Mouse (Mus musculus) hindbrain, postnatal 0 days (tissue): Measurements from ENCODE around the gene Ugt1a10. TPM values are rescaled to one million over a fixed set of nuclear protein-coding genes. Genes with fewer than 3 reads are reported as not detected.
A peak's percentile ranks its signal among the peaks of the same experiment; 100 is the strongest.

Experiments used
- ATAC-seq: fragments of 200-750 bp; cut with Nextera tagmentation; 2 replicates; pipeline ENCODE4 v1.8.0; 2017; ENCODE audit warnings: mild to moderate bottlenecking, moderate TSS enrichment, moderate library complexity
- DNase-seq: peaks from one replicate; pipeline ENCODE4 v3.0.0-alpha.2; 2015; ENCODE audit warnings: low spot score
- H3K27ac ChIP-seq: fragments of 300-500 bp; sonication (generic); 2 replicates; pipeline ENCODE4 v1.5.1; 2014; ENCODE audit warnings: mild to moderate bottlenecking
- H3K27me3 ChIP-seq: fragments of 300-500 bp; sonication (generic); 2 replicates; pipeline ENCODE4 v1.6.1; 2014; ENCODE audit warnings: low read length, mixed read lengths; ENCODE audit not compliant: insufficient read depth
- H3K36me3 ChIP-seq: fragments of 300-500 bp; sonication (generic); 2 replicates; pipeline ENCODE4 v1.6.1; 2014; ENCODE audit warnings: low read length, mixed read lengths; ENCODE audit not compliant: insufficient read depth
- H3K4me1 ChIP-seq: fragments of 300-500 bp; sonication (generic); 2 replicates; pipeline ENCODE4 v1.6.1; 2014; ENCODE audit warnings: antibody characterized with exemption, low read length, mixed read lengths; ENCODE audit not compliant: insufficient read depth
- H3K4me2 ChIP-seq: fragments of 300-500 bp; sonication (generic); 2 replicates; pipeline ENCODE4 v1.6.1; 2014; ENCODE audit warnings: low read depth, mild to moderate bottlenecking, low read length, moderate library complexity, mixed read lengths
- H3K4me3 ChIP-seq: fragments of 300-500 bp; sonication (generic); 2 replicates; pipeline ENCODE4 v1.5.1; 2014; ENCODE audit warnings: low read length
- H3K9ac ChIP-seq: fragments of 300-500 bp; sonication (generic); replicated peaks from 2 replicates; pipeline ENCODE4 v1.6.1; 2014; ENCODE audit warnings: mild to moderate bottlenecking, low read length, moderate library complexity, mixed read lengths
- H3K9me3 ChIP-seq: fragments of 300-500 bp; sonication (generic); 2 replicates; pipeline ENCODE4 v1.6.1; 2016; ENCODE audit warnings: low read length, mixed read lengths
- CTCF ChIP-seq: IDR thresholded peaks from 2 replicates; pipeline ENCODE4 v1.5.1; 2016; ENCODE audit warnings: antibody characterized with exemption, control low read depth, low read depth
- WGBS: fragments of 180-500 bp; shearing (Covaris S2); extraction: QIAGEN DNeasy Blood & Tissue Kit; methylation state at CpG from one replicate; pipeline ENCODE4 v1.1.7; 2014; 5-methylcytosine and 5-hydroxymethylcytosine counted together
- polyA plus RNA-seq: library from polyadenylated mRNA; unstranded; fragments of >200 nt; fragmentation: Nextera tagmentation; extraction: Ambion mirVana; gene quantifications from 2 replicates; pipeline ENCODE4 v1.2.1, GENCODE M21; 2015
- total RNA-seq: library from RNA; depleted of rRNA; stranded (reverse); fragments of >200 nt; gene quantifications from 2 replicates; pipeline ENCODE4 v1.2.3, GENCODE M21; 2014

The Ugt1a10 gene
- total and polyA plus RNA-seq, 2 experiments from 2014 or later: not detected

- peaks cover 86% of the 10 kb centered on the region for H3K9me3 ChIP-seq
- H3K27me3 ChIP-seq: no peaks in the 10 kb centered on the region
- H3K4me3 ChIP-seq: no peak overlapping the region
- no peak overlapping the region for H3K4me2 ChIP-seq
- TF ChIP-seq CTCF: no peak
- no peak overlapping the region for H3K9ac ChIP-seq
- H3K27ac ChIP-seq: no peak overlapping the region
- ATAC-seq (no peak), DNase-seq (no peak)
- whole genome bisulfite sequencing: 69% methylated on average over 4 of the region's 4 CpGs
- H3K4me1 ChIP-seq: no peaks in the 10 kb centered on the region
- H3K36me3 ChIP-seq: no peaks in the 10 kb centered on the region
Observed at GRCm38 (mm10) chr1:88248658-88249057, 193.5 kb downstream of the Ugt1a10 start.

- DNase-seq (no peak), ATAC-seq (0 out of 2 replicates have a peak, but pooled peaks have one; percentile 4)
- H3K9ac ChIP-seq: no peak overlapping the region
- no peak for TF ChIP-seq CTCF
- peaks cover 81% of the 10 kb centered on the region for H3K9me3 ChIP-seq
- 76% methylated on average over 7 of the region's 7 CpGs for WGBS
- H3K4me2 ChIP-seq: no peak overlapping the region
- H3K4me3 ChIP-seq: no peak overlapping the region
- H3K4me1 ChIP-seq: no peaks in the 10 kb centered on the region
- H3K27ac ChIP-seq: no peak overlapping the region
- no peaks in the 10 kb centered on the region for H3K36me3 ChIP-seq
- no peaks in the 10 kb centered on the region for H3K27me3 ChIP-seq
Observed at GRCm38 (mm10) chr1:88249596-88249995, 194.4 kb downstream of the Ugt1a10 start.

- Histone ChIP-seq H3K4me3 (no peak overlapping the region), H3K27ac (no peak overlapping the region), H3K9me3 (peaks cover 79% of the 10 kb centered on the region), H3K4me2 (no peak overlapping the region), H3K9ac (no peak overlapping the region), H3K27me3 (no peaks in the 10 kb centered on the region), H3K4me1 (no peaks in the 10 kb centered on the region), H3K36me3 (no peaks in the 10 kb centered on the region)
- WGBS: 80% methylated on average over 5 of the region's 5 CpGs
- DNase-seq (no peak), ATAC-seq (no peak)
- no peak for TF ChIP-seq CTCF
Observed at GRCm38 (mm10) chr1:88250023-88250422, 194.8 kb downstream of the Ugt1a10 start.

- WGBS: 75% methylated on average over 8 of the region's 8 CpGs
- no peak overlapping the region for H3K4me2 ChIP-seq
- DNase-seq: no peak
- no peak overlapping the region for H3K27ac ChIP-seq
- no peak overlapping the region for H3K4me3 ChIP-seq
- peaks cover 72% of the 10 kb centered on the region for H3K9me3 ChIP-seq
- no peaks in the 10 kb centered on the region for H3K27me3 ChIP-seq
- H3K4me1 ChIP-seq: no peaks in the 10 kb centered on the region
- no peak for TF ChIP-seq CTCF
- H3K9ac ChIP-seq: no peak overlapping the region
- no peak for ATAC-seq
- H3K36me3 ChIP-seq: no peaks in the 10 kb centered on the region
Observed at GRCm38 (mm10) chr1:88253106-88253505, 197.9 kb downstream of the Ugt1a10 start.

GRCm38 (mm10) chr1:88253540-88253939 lies 198.4 kb downstream of the Ugt1a10 start:
- no peaks in the 10 kb centered on the region for H3K36me3 ChIP-seq
- H3K9ac ChIP-seq: no peak overlapping the region
- 74% methylated on average over 6 of the region's 6 CpGs for WGBS
- ATAC-seq: no peak
- no peaks in the 10 kb centered on the region for H3K4me1 ChIP-seq
- H3K27ac ChIP-seq: no peak overlapping the region
- peaks cover 68% of the 10 kb centered on the region for H3K9me3 ChIP-seq
- DNase-seq: no peak
- H3K4me3 ChIP-seq: no peak overlapping the region
- no peak for TF ChIP-seq CTCF
- H3K27me3 ChIP-seq: no peaks in the 10 kb centered on the region
- H3K4me2 ChIP-seq: no peak overlapping the region

GRCm38 (mm10) chr1:88254793-88255465 lies 199.7 kb downstream of the Ugt1a10 start:
- Histone ChIP-seq H3K4me2 (no peak overlapping the region), H3K9me3 (peaks cover 54% of the 10 kb centered on the region), H3K9ac (no peak overlapping the region), H3K27ac (no peak overlapping the region), H3K36me3 (no peaks in the 10 kb centered on the region), H3K4me3 (no peak overlapping the region), H3K27me3 (no peaks in the 10 kb centered on the region), H3K4me1 (no peaks in the 10 kb centered on the region)
- DNase-seq (peak; percentile 71), ATAC-seq (peak; percentile 15; the same call in 1 of the 2 replicates)
- TF ChIP-seq CTCF: no peak
- 85% methylated on average over 12 of the region's 12 CpGs for WGBS

- no peak for DNase-seq
- H3K9me3 ChIP-seq: peaks cover 48% of the 10 kb centered on the region
Observed at GRCm38 (mm10) chr1:88255466-88255857, 200.3 kb downstream of the Ugt1a10 start.

More at GRCm38 (mm10) chr1:88255466-88255857, 200.3 kb downstream of the Ugt1a10 start:
- 56% methylated on average over 2 of the region's 2 CpGs for WGBS
- no peak for TF ChIP-seq CTCF
- Histone ChIP-seq H3K9ac (no peak overlapping the region), H3K27ac (no peak overlapping the region), H3K27me3 (no peaks in the 10 kb centered on the region), H3K4me3 (no peak overlapping the region), H3K36me3 (0 out of 2 replicates have a peak, but pooled peaks cover under 1% of the 10 kb centered on the region), H3K4me2 (no peak overlapping the region), H3K4me1 (no peaks in the 10 kb centered on the region)
- no peak for ATAC-seq
